Mouse (Mus musculus): ENCODE data around the gene Mitf.

The Mitf gene

DNA sequence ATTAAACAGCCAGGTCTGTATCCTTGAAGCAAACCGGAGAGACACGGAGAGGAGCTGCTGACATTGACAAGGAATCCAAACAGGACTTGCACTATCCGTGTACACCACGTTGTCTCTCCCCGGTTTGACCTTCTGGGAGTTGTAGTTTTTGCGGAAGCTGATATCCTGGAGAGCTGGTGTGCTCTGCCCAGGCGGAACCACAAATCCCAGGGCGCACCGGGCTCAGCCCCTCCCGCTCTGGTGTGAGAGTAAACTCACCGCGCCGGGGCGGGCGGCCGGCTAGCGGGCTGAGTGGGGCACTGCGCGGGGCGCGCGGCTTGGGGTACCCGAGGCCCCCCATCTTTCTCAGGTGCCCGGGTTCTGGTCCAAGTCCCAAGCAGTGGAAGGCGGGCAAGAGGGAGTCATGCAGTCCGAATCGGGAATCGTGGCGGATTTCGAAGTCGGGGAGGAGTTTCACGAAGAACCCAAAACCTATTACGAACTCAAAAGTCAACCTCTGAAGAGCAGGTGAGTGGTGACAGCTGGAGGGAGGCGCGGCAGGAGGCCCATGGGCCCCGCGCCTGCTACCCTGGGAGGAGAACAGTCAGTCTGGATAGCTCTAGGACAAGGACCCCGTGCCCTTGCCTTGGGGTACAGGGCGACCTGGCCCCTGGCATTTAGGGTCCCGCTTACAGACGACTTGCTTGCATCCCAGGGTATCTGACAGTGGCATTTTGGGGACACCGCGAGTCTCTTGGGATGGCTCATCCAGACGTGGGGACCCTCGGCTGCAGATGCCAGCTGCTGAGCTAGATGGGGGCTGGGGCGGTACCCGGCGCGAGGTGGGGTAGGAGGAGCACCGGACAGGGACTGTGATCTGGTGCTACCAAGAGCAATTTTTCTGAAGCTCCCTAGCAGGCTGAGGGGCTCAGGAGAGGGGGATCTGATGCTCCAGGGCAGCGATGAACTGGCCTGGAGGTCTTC is at the start of gene Mitf:
Mitf (plus strand) TSS at position 272 of the 963 bp plus-strand sequence.
- DNase-seq (ENCODE audit: low spot score): peak; percentile 78

DNA sequence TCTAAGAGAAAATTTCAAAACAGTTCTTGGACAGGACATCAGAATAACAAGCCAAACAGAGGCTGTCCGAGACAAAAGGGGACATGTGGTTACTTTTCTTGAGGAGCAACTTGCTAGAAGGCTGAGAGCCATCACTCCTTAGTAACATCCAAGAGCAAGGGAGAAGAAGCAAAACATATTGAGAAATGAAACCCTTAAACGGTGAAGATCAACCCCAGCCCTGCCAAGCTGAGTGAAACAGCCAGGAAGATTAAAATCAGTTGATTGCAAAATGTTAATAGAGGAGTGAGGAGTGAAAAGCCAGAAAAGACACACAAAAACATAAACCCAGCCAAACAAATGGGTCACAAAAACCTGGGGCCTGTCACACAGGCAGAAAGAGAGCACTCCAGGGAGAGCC is 49.5 kb upstream of the Mitf start:
- DNase-seq (ENCODE audit: low spot score): no peak

DNA sequence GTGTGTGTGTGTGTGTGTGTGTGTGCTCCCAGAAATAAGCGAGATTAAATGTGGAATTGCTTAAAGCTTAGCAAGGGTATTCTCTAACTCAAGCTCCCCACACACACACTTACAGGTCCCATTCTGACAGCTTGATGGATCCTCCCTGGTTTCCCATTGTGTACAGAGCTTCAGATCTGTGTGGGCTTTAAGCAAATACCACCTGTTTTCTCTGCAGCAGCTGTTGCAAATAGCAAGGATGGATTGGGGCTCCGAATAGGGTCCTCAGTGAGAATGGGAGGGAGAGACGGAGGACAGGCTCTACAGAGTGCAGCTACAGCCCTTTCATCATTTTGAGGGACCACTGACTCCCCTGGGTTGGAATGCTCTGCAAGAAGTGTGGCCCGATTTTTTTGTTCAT is 48.0 kb upstream of the Mitf start:
- no peak for DNase-seq (ENCODE audit: low spot score)

DNA sequence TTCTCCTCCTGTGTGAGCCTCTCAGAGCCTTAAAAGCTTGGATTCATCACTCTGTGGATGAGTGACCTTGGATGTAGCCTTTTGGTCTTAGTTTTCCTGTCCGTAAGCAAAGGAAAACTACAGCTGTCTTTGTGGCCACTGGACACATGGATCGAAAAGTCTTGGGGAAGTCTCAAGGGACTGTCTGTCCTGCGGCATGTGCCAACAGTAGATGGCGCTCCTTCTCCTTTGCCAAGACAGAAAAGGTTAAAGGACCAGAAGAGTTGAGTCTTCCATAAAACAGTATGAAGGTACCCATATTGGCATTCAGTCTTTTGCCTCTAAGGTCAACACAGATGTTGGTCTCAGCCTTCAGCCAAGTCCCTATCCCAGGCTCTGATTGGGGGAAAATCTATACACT is 47.6 kb upstream of the Mitf start:
- peak; percentile 13 for DNase-seq (ENCODE audit: low spot score)

DNA sequence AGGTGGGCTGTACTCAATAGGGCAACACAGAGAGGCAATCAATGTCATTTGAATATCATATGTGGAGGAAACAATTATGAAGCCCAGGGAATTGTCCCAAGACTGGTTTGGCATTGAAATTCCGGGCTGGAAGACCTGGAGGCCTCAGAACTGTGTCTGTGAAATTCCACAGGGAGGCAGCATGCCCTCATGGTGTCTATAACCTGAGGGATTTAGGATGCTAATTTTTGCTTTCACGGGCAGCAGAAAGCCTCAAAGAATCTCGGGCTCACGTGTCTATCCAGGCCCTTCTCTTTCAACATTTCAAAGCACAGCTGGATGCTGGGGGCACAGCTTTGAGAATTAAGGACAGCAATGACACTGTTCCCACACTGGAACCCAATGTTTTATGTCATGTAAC is 45.5 kb upstream of the Mitf start:
- no peak for DNase-seq (ENCODE audit: low spot score)

DNA sequence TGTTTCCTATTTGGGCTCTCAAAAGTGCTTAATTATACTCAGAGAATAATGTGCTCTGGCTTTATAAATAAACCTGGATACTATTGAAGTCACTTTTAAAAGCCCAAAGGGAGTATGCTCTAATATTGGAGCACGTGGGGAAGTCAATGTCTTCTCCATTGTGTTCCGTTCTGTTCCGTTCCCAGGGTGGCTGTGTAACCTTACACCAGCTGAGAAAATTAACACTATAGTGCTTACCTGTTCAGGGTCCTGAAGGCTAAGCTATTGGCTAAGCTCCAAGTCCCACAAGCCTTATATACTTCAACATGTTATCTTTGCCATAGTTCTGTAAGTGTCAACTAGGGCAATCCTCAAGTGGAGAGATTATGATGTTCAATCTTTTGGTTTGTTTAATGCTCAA is 42.9 kb upstream of the Mitf start:
- no peak for DNase-seq (ENCODE audit: low spot score)

DNA sequence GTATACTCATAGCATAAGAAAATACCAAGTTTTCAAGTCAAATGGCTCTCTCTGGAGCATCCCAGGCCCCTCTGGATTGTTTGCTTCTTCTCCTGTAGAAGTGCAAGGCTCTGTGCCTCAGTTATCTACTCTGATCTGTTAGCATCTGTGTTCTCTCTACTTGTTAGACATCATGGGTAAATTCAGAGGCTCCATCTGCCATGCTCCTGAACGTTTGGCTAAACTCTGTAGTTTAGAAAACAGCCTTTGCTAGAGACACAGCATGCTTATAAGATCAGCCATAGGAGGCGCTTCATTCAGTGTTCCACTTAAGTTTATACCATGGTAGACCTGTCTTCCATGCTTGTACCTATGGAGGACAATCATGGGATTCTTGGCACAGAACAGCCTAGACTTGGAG is 39.0 kb upstream of the Mitf start:
- no peak for DNase-seq (ENCODE audit: low spot score)

DNA sequence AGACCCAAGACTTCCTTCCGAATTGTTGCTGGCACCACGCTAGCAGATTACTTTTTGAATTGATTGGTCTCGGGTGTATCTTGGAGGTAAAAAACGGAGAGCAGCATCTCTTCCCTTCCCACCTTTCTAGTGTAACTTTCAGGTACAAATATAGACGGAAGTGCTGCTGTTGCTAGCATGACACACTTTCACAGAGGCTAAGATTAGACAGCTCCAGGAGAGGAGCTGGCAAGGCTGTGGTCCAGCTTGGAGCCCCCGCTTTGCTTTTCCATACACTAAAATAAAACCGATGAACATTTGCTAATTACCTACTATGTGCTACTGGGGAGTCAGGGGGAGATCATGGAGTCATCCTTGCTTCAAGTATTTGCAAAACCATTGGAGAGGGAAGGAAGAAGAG is 37.3 kb upstream of the Mitf start:
- DNase-seq (ENCODE audit: low spot score): no peak

DNA sequence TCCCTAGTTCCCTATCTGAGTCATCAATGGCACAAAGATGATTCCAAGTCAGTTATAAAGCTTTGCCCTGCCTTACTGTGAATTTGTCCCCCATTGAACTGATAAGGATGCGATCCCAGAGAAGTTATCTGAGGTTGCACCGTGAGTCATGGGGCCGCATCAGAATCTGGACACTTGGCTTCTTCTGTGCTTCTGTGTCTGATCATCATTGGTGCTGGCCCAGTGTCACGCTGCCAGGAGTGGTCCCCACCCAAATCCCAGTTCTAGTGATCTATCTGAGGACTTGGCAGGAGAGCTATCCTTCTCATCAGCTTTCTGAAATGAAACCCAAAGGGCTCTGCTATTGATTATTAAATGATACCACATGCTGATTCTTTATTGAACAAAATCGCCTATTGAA is 25.5 kb upstream of the Mitf start:
- DNase-seq (ENCODE audit: low spot score): no peak

DNA sequence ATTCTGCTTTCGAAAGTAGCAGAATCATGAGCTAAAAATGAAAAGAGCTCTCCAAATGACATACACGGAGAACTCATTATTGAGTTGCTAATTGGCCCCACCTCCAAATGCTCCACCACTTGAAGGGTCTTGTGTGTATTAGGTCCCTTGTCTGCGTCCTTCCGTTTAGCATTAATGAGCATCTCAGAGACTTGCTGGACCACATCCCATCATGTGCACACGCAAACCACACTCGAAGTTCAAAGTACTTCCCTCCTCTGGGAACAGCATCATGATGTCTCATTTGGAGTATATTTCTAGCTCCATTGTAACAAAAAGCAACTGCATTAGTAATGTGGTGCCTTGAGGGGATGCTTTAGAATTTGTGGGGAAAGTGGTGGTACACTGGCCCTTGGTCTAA is 24.6 kb upstream of the Mitf start:
- no peak for DNase-seq (ENCODE audit: low spot score)

DNA sequence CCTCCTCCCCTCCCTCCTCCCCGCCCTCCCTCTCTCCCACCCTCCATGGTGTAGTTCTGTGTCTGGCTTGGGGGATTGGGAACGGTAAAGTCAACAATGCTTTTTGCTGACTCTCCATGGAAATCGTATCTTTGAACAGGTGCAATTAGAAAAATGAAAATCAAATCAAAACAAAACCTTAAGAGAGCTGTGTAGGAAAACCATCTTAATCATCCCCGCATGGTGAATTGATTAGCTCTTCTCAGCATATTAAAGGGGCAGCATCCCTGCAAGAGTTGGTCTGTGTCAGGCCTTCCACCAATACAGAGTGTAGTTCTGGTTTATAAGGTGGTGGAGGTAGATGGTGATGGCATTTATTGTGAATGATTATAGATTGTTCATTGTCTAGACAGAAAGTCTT is 20.0 kb upstream of the Mitf start:
- no peak for DNase-seq (ENCODE audit: low spot score)

DNA sequence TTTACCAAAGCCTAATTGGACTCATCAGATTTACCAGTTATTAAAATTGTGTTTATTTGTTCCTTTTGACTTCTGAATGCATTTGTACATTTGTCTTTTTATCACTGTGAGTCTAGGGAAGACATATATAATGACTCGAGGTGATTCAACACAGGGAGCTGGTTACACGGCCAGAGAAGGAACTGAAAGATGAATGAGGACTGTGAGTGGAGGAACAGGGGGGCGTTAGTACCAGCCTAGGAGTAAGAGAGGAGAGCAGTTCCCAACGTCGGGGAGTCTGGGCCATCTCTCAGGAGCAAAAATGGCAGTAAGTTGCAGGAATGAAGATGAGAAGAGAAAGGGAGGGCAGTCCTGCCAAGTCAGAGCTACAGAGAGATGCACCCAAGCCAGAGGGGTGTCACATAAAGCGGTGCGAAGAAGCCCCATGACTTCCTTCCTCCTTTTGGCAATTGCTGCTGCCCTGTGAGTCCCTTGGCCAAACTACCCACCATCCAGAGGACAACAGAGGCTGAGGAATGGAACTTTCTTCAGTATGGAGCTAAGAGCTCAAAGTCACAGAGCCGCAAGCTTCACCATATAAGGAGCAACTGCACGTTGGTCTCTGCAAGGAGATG is 18.4 kb upstream of the Mitf start:
- DNase-seq (ENCODE audit: low spot score): no peak

DNA sequence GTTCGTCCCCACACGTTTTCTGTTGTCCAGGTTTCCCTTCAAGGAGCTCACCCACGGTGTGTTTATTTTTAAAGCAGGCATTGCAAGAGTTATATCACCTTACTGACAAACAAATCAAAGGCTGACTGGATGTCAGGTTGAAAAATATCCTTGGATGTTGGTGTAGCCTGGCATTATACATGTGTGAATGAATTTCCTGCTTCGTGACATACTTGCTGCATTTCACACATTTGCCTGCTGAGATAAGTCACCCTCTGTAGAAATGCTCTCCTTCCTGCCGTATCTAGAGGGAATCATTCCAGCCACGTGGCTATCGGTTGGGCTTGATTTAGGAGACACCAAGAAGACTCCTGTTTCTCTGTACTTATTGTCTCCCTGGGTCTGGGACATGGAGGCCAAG is 17.2 kb upstream of the Mitf start:
- DNase-seq (ENCODE audit: low spot score): no peak

DNA sequence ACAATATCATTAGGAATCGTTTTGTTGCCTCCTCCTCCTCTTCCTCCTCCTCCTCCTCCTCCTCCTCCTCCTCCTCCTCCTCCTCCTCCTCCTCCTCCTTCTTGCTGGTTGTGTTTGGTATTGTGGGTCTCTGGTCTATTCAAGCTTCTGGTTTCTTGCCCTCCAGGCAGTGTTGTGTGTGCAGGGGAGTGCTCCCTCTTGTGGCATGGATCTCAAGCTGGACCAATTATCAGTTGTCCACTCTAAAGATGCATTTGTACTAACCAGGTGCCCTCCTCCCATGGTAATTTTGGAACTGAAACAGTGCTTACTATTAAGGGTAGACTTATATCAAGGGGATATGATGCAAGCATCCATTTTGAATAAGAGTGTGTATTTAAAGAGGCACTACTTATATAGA is 14.7 kb upstream of the Mitf start:
- DNase-seq (ENCODE audit: low spot score): no peak

DNA sequence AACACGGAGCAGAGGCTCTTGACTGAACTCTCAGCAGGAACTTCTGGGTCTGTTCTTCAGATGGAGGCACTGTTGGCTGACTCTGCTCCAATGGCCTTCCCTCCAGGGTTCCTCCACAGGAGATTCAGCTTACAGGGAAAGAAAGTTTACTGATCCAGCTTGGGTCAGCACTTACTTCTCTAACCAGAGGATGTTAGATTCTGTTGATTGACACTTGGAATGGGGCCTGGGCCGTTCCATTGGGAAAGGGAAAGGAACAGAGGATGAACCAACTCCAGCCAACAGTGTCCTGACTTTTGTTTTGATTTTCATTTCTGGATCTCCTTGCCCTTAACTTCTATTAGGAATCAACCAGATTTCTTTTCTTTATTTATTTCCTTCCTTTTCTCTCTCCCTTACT is 11.7 kb upstream of the Mitf start:
- DNase-seq (ENCODE audit: low spot score): no peak

DNA sequence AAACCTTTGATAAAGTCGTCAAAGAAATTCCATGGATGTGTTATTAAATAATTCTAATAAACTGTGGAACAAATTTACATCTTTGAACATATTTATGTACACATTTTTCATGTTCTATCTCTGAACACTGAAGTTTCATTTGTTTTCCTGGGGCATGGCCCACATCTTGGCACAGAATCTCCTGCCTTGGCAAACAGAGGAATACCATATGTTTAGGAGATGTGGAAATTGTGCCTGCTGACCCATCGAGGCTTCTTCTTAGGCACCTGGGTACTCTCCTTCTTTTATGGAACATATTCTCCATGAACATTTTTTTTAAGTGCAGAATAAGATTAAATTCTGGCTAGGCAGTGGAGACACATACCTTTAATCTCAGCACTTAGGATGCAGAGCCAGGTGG is 6.2 kb upstream of the Mitf start:
- DNase-seq (ENCODE audit: low spot score): no peak

DNA sequence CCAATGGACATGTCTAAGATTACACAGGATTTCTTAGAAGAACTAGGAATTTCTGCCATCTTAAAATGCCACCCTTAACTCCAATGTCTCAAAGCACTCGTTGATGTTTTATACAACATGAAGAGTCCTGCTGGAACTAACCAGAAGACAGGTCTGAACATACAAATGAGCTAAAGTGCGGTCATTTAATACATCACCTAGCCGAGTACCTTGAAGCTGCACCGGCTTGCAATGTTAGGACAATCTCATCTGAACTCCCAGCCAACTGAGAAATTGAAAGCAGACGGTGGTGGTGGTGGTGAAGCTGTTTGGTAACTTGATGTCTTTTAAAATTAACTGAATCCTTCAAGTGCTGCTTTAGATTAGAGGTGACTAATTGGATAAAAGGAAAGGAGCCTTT is 801 bp upstream of the Mitf start:
- DNase-seq (ENCODE audit: low spot score): no peak

DNA sequence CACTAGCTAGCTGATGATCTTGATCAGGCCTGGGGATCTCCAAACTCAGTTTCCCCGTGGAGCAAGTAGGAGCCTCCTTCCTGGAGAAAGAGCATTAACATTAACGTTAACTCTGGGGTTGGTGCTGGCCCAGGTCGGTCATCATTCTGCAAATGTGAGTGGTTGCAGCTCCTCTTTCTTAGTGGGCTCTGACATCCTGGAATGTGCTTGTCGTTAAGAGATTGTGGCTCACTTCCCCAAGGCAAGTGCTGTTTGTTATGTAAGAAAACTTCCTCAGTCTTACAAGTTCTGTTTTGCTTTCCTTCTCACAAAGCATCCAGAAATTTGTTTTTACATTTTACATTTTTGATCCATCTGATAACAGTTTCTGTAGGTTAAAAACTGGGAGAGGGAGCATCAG is 7.3 kb downstream of the Mitf start:
- no peak for DNase-seq (ENCODE audit: low spot score)

DNA sequence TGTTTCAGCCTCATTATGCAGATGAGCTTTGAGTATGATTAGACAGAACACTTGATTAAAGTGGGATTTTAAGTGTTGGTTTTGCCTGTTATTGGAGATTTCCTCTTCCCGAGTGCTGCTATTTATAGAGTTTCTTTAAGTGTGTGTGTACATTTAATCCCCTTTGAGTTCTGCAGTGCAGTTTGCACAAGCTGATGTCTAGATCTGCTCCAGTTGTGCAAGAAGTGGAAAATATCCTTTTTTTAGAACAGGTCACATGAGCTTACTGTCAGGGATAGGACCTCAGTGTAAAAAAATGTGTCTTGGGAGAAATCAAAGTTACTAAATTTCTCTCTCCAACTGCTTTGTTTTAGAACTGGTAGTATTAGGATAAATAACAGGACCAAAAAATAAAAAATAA is 8.9 kb downstream of the Mitf start:
- no peak for DNase-seq (ENCODE audit: low spot score)

DNA sequence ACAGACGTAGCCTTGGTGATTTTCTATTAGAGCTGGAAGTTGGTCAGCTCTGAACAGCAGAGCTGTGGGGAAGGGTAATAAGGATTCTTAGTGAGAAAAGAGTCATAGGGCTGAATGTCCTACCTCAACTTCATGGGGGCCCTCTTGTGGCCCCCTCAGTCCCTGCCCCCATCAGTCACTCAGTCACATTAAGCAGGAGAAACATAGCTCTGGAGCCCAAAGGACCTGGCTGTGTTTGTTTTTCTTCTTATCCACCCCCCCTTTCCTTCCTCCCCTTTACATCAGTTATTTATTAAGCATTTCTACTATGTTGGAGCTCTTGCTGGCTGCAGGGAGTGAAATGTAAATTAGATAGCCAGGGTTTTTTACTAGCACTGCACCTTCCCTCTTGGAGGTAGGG is 10.0 kb downstream of the Mitf start:
- DNase-seq (ENCODE audit: low spot score): no peak

DNA sequence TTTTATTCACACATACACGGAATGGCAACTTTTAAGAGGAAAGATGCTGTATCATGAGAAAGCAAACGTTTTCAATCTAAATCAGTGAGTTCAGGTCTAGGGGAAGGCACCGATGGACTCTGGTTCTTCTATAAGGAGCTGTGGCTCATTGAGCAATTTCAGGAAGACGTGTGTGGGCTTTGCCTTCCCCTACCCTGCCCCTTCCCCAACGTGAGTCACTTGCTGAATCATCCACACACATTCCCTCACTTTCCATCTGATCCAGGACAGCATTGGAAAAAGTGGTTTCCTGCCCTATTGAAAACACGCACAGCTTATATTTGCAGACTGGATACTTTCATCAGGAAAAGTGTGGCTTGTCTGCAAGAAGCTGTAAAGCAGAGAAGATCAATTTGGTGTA is 11.3 kb downstream of the Mitf start:
- no peak for DNase-seq (ENCODE audit: low spot score)

DNA sequence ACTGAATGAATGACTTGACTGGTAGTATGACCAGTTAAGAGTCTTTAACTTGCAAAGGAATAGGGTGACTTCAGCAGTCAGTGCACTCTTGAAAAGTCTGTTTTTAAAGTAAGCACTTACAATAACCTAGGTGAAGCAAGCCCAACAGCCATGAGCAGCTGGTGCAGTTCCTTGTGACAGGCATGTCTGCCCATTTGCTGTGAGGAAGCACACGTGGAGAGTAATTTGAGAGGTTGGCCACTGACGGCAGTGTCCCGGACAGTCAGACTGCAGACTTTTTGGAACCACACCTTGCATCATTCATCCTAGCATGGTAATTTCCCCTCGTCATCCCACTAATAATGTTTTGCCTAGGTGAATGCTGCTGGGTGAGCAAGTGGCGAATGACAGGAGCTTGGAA is 12.1 kb downstream of the Mitf start:
- no peak for DNase-seq (ENCODE audit: low spot score)

DNA sequence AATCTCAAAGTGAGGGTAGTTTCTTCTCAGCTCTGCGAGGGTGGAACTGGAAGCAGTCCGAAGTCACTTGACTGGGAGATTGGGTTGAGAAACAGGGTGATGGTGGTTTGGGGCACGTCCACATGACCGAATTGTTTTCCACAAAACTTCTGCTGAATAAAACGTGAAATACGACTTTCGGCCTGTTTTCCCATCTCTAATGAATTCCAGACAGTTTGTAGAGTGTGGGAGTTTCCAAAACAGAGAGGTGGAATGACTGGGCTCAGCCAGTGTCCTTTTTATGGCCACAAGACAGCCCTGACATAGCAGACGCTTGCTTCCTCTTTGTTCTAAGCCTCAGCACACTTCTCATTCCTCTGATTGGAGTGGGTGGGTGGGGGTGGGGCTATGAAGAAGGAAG is 13.7 kb downstream of the Mitf start:
- DNase-seq (ENCODE audit: low spot score): no peak

DNA sequence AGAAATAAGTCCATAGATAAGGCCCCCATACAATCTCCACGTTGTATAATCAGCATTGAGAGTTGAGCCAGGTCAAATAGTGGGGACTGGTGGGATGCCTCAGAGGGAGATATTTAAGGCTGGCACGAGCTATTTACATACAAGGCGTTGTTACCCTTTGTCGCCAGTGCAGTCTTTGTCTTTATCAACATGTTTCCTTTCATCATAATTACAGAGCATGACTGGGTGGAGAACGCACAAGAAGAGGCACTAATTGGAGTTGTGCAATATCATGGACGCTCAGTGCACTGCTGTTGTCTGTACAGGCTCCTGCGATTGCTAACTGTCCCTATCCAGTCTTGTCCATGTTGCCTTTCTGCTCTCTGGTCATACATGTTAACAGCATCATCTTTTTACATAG is 15.0 kb downstream of the Mitf start:
- DNase-seq (ENCODE audit: low spot score): no peak
